Mouse (Mus musculus) CH12.LX (cell line): ENCODE data around the gene Asap3. TPM values are rescaled to one million over a fixed set of nuclear protein-coding genes. Genes with fewer than 3 reads are reported as not detected.

Source experiments
- DNase-seq: peaks from one replicate; pipeline ENCODE4 v3.0.0-alpha.2; 2013; ENCODE audit errors: extremely low read depth
- H3K27ac ChIP-seq: 2 replicates; pipeline ENCODE4 v1.5.1; 2012; ENCODE audit warnings: low read depth, mild to moderate bottlenecking, control low read depth, moderate library complexity; ENCODE audit not compliant: insufficient read depth
- H3K27me3 ChIP-seq: replicated peaks from 2 replicates; pipeline ENCODE3; 2012; ENCODE audit warnings: inconsistent platforms
- H3K36me3 ChIP-seq, 2 experiments: replicated peaks in 1 of 2; 2 replicates each; pipeline versions ENCODE3 to v1.6.1; 2012; ENCODE audit warnings: inconsistent platforms in 1 of 2, low read length in 1 of 2, mild to moderate bottlenecking in 1 of 2, mixed read lengths in 1 of 2, moderate library complexity in 1 of 2; ENCODE audit not compliant: control insufficient read depth in 1 of 2, insufficient read depth in 1 of 2
- H3K4me1 ChIP-seq, 2 experiments: 2 replicates each; pipeline ENCODE4 v1.6.1; 2012; ENCODE audit warnings: inconsistent platforms in 1 of 2, moderate library complexity in 1 of 2; ENCODE audit not compliant: insufficient read depth in 2 of 2, control insufficient read depth in 1 of 2
- H3K4me2 ChIP-seq: 2 replicates; pipeline ENCODE4 v1.6.1; 2012; ENCODE audit warnings: low read depth, mild to moderate bottlenecking, control low read depth; ENCODE audit not compliant: poor library complexity, insufficient read depth, severe bottlenecking
- H3K4me3 ChIP-seq, 3 experiments: fragments of 150-350 bp in 1 of 3; sonication (generic) in 1 of 3; replicated peaks in 1 of 3; 2 replicates each; pipeline versions ENCODE3 to v1.5.1; 2011 to 2012; ENCODE audit warnings: low read depth in 2 of 3, low read length in 2 of 3, mild to moderate bottlenecking in 2 of 3, moderate library complexity in 2 of 3, control low read depth in 1 of 3, improper control_type of control experiment in 1 of 3, inconsistent platforms in 1 of 3, mixed read lengths in 1 of 3; ENCODE audit not compliant: poor library complexity in 1 of 3
- H3K79me2 ChIP-seq: replicated peaks from 2 replicates; pipeline ENCODE4 v1.6.1; 2012; ENCODE audit warnings: mild to moderate bottlenecking, moderate library complexity; ENCODE audit not compliant: control insufficient read depth, poor library complexity, insufficient read depth, severe bottlenecking; ENCODE audit errors: extremely low read depth
- H3K9ac ChIP-seq: 2 replicates; pipeline ENCODE4 v1.6.1; 2012; ENCODE audit warnings: low read depth, mild to moderate bottlenecking, control low read depth, moderate library complexity; ENCODE audit not compliant: insufficient read depth
- H3K9me3 ChIP-seq: replicated peaks from 2 replicates; pipeline ENCODE3; 2012; ENCODE audit warnings: low read length, inconsistent platforms, mixed read lengths
- E2F4 ChIP-seq: IDR thresholded peaks from 2 replicates; pipeline ENCODE4 v1.6.1; 2011; ENCODE audit warnings: low read depth, low read length, improper control_type of control experiment; ENCODE audit not compliant: insufficient replicate concordance
- ELF1 ChIP-seq: IDR thresholded peaks from 2 replicates; pipeline ENCODE4 v1.6.1; 2014; ENCODE audit warnings: low read depth, mild to moderate bottlenecking, inconsistent platforms, low read length, improper control_type of control experiment
- IRF4 ChIP-seq: IDR thresholded peaks from 2 replicates; pipeline ENCODE4 v1.6.1; 2014; ENCODE audit warnings: low read depth, mild to moderate bottlenecking, inconsistent platforms, low read length, improper control_type of control experiment
- JUN ChIP-seq: IDR thresholded peaks from 2 replicates; pipeline ENCODE4 v1.6.1; 2011; ENCODE audit warnings: low read depth, mild to moderate bottlenecking, low read length, improper control_type of control experiment, moderate library complexity; ENCODE audit not compliant: insufficient read depth
- JUND ChIP-seq: conservative IDR thresholded peaks from 2 replicates; pipeline ENCODE4 v1.6.1; 2011; ENCODE audit warnings: low read depth, low read length, improper control_type of control experiment
- MAX ChIP-seq: IDR thresholded peaks from 2 replicates; pipeline ENCODE4 v1.6.1; 2011; ENCODE audit warnings: low read length, improper control_type of control experiment
- MAZ ChIP-seq: IDR thresholded peaks from 2 replicates; pipeline ENCODE4 v1.6.1; 2012; ENCODE audit warnings: low read depth, mild to moderate bottlenecking, inconsistent platforms, low read length, improper control_type of control experiment, moderate library complexity
- MEF2A ChIP-seq: IDR thresholded peaks from 2 replicates; pipeline ENCODE4 v1.6.1; 2014; ENCODE audit warnings: low read depth, mild to moderate bottlenecking, inconsistent platforms, low read length, improper control_type of control experiment, borderline replicate concordance
- MXI1 ChIP-seq: IDR thresholded peaks from 2 replicates; pipeline ENCODE4 v1.6.1; 2011; ENCODE audit warnings: mild to moderate bottlenecking, low read depth, low read length, improper control_type of control experiment
- POLR2A ChIP-seq: IDR thresholded peaks from 2 replicates; pipeline ENCODE4 v1.6.1; 2011; ENCODE audit warnings: low read depth, mild to moderate bottlenecking, improper control_type of control experiment, low read length
- RAD21 ChIP-seq: IDR thresholded peaks from 2 replicates; pipeline ENCODE4 v1.6.1; 2011; ENCODE audit warnings: low read depth, mild to moderate bottlenecking, low read length, improper control_type of control experiment, moderate library complexity
- SIN3A ChIP-seq: IDR thresholded peaks from 2 replicates; pipeline ENCODE4 v1.6.1; 2012; ENCODE audit warnings: low read length, improper control_type of control experiment, inconsistent platforms
- TCF12 ChIP-seq: IDR thresholded peaks from 2 replicates; pipeline ENCODE4 v1.6.1; 2014; ENCODE audit warnings: low read depth, mild to moderate bottlenecking, inconsistent platforms, low read length, improper control_type of control experiment
- UBTF ChIP-seq: IDR thresholded peaks from 2 replicates; pipeline ENCODE4 v1.6.1; 2012; ENCODE audit warnings: low read depth, mild to moderate bottlenecking, inconsistent platforms, low read length, improper control_type of control experiment, moderate library complexity
- USF1 ChIP-seq: IDR thresholded peaks from 2 replicates; pipeline ENCODE4 v1.6.1; 2014; ENCODE audit warnings: low read depth, mild to moderate bottlenecking, inconsistent platforms, low read length, improper control_type of control experiment
- USF2 ChIP-seq: conservative IDR thresholded peaks from 2 replicates; pipeline ENCODE4 v1.6.1; 2011; ENCODE audit warnings: low read depth, low read length, improper control_type of control experiment
- ZKSCAN1 ChIP-seq: IDR thresholded peaks from 2 replicates; pipeline ENCODE4 v1.6.1; 2012; ENCODE audit warnings: low read depth, inconsistent platforms, low read length, improper control_type of control experiment, borderline replicate concordance
- ZMIZ1 ChIP-seq: IDR thresholded peaks from 2 replicates; pipeline ENCODE4 v1.6.1; 2012; ENCODE audit warnings: low read depth, mild to moderate bottlenecking, inconsistent platforms, low read length, improper control_type of control experiment
- dilution Hi-C: fragments of 300-500 bp; cut with MboI; formaldehyde crosslinking; loops from 2 replicates; pipeline ENCODE4 v1.14.3; 2020; ENCODE audit warnings: low sequenced_read_pairs; ENCODE audit not compliant: extremely low pct_unique_long_range_greater_than_20kb, extremely low pct_ligation_motif_present
- in situ Hi-C: fragments of 300-500 bp; cut with MboI; formaldehyde crosslinking; loops from 3 replicates; pipeline ENCODE4 v1.14.3; 2019; ENCODE audit warnings: low sequenced_read_pairs, low pct_ligation_motif_present, low pct_unique_long_range_greater_than_20kb, mixed read lengths
- polyA plus RNA-seq: library from polyadenylated mRNA; unstranded; fragments of >175 nt; gene quantifications from 2 replicates; pipeline ENCODE4 v1.2.1, GENCODE M21; 2012; ENCODE audit warnings: low read depth; ENCODE audit not compliant: insufficient read length
- total RNA-seq, 2 experiments: library from RNA; depleted of rRNA; stranded (reverse); fragments of 300-350 nt in 1 of 2; fragments of >200 nt in 1 of 2; gene quantifications; 2 replicates each; pipeline ENCODE4 v1.2.3; 2012 to 2014

Asap3 gene
- total and polyA plus RNA-seq, 3 experiments: 0.07 to 0.08 TPM; not detected in 1

DNA sequence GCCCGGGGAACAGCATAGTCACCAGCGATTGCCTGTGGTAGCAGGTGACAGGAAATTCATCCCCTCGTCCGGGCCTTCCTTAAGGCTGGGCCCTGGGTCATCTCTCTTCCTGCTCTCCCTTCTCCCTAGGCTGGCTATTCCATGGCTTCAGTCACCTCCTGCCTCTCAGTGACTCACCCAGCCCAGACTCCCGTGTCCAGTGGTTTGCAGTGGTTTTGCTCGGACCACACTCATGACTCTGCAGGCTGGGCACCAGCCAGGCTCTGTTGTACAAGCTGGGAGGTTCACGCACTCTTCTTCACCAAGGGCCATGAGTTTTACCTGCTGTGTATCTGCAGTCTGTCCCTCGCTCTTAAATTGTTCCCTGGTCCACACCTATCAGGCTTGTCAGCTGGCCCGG lies 4.8 kb downstream of the Asap3 start:
- no peaks in the 10 kb centered on the region for H3K9me3 ChIP-seq
- H3K9ac ChIP-seq: no peak overlapping the region
- H3K27me3 ChIP-seq: peaks cover 74% of the 10 kb centered on the region
- dilution Hi-C loops: no loop called here
- no peak overlapping the region for H3K27ac ChIP-seq
- H3K4me3 ChIP-seq: no peak overlapping the region
- no peak for DNase-seq
- no peaks in the 10 kb centered on the region for H3K36me3 ChIP-seq
- no peak overlapping the region for H3K4me2 ChIP-seq
- no peaks in the 10 kb centered on the region for H3K79me2 ChIP-seq
- H3K4me1 ChIP-seq: peaks cover 3 to 8% of the 10 kb centered on the region in 2 experiments; a peak in 3 of 4 replicates
- in situ Hi-C loops: no loop called here
- no peak for TF ChIP-seq JUN
- TF ChIP-seq ELF1: no peak
- TF ChIP-seq USF2: no peak
- TF ChIP-seq TCF12: no peak
- TF ChIP-seq MEF2A: no peak
- TF ChIP-seq SIN3A: no peak
- TF ChIP-seq MAX: no peak
- TF ChIP-seq JUND: no peak
- TF ChIP-seq POLR2A: no peak

- H3K4me1 ChIP-seq: peaks cover 0 to 2% of the 10 kb centered on the region in 2 experiments; a peak in 1 of 4 replicates
- H3K9me3 ChIP-seq: no peaks in the 10 kb centered on the region
- no peak overlapping the region for H3K9ac ChIP-seq
- H3K27ac ChIP-seq: no peak overlapping the region
- TF ChIP-seq POLR2A: no peak
- TF ChIP-seq RAD21: no peak
- TF ChIP-seq USF1: no peak
- no peak for TF ChIP-seq UBTF
- TF ChIP-seq ZMIZ1: no peak
- TF ChIP-seq MEF2A: no peak
- H3K4me2 ChIP-seq: no peak overlapping the region
- H3K27me3 ChIP-seq: peaks cover 77% of the 10 kb centered on the region
- in situ Hi-C loops: no loop called here
- H3K36me3 ChIP-seq: no peaks in the 10 kb centered on the region
- no peak overlapping the region for H3K4me3 ChIP-seq
- DNase-seq: no peak
- dilution Hi-C loops: no loop called here
- no peaks in the 10 kb centered on the region for H3K79me2 ChIP-seq
Measured at GRCm38 (mm10) chr4:136213629-136214028, 7.5 kb downstream of the Asap3 start.

DNA sequence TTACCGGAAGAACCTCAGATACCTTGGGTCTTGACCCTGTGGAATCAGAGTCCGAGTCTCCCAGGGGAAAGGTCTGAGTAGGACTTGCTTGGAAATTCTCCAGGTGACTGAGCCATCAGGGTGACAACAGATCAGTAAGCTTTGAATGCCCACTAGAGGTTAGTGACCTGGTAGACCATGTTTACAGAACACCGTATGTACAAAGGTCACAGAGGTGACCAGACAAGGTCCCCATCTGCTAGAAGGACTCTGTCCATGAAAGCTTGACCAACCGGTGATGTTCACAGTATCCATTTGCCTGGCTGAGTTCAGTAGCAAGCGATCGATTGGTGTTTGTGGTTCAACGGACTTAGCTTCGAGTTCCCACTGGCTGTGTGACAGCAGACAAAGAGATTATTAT lies 8.7 kb downstream of the Asap3 start:
- DNase-seq: no peak
- H3K4me1 ChIP-seq: no peaks in the 10 kb centered on the region

More for the DNA sequence above, 8.7 kb downstream of the Asap3 start:
- Histone ChIP-seq H3K27me3 (peaks cover 78% of the 10 kb centered on the region), H3K79me2 (no peaks in the 10 kb centered on the region), H3K4me3 (no peak overlapping the region), H3K9ac (no peak overlapping the region), H3K4me2 (no peak overlapping the region), H3K27ac (no peak overlapping the region), H3K9me3 (no peaks in the 10 kb centered on the region), H3K36me3 (no peaks in the 10 kb centered on the region)
- TF ChIP-seq MXI1 (no peak), USF1 (no peak), MAZ (no peak), ZKSCAN1 (no peak), IRF4 (no peak), ELF1 (no peak), E2F4 (no peak)
- in situ Hi-C loops (no loop called here), dilution Hi-C loops (no loop called here)
